Mouse (Mus musculus) embryonic facial prominence, embryonic 12.5 days (tissue): ENCODE measurements around the gene Gm9573. TPM values are rescaled to one million over a fixed set of nuclear protein-coding genes. Genes with fewer than 3 reads are reported as not detected.

Experiments
- ATAC-seq: fragments of 200-750 bp; cut with Nextera tagmentation; 2 replicates; pipeline ENCODE4 v1.8.0; 2017; ENCODE audit not compliant: insufficient number of reproducible peaks, insufficient read depth, low FRiP score, low TSS enrichment
- H3K27ac ChIP-seq: fragments of 300-500 bp; sonication (generic); 2 replicates; pipeline ENCODE4 v1.5.1; 2016; ENCODE audit warnings: mild to moderate bottlenecking
- H3K27me3 ChIP-seq: fragments of 300-500 bp; sonication (generic); 2 replicates; pipeline ENCODE4 v1.6.1; 2016; ENCODE audit warnings: mild to moderate bottlenecking, moderate library complexity
- H3K36me3 ChIP-seq: fragments of 300-500 bp; sonication (generic); 2 replicates; pipeline ENCODE4 v1.6.1; 2016; ENCODE audit warnings: mild to moderate bottlenecking
- H3K4me1 ChIP-seq: fragments of 300-500 bp; sonication (generic); 2 replicates; pipeline ENCODE4 v1.6.1; 2016
- H3K4me2 ChIP-seq: fragments of 300-500 bp; sonication (generic); replicated peaks from 2 replicates; pipeline ENCODE4 v1.6.1; 2016; ENCODE audit warnings: mild to moderate bottlenecking, moderate library complexity
- H3K4me3 ChIP-seq: fragments of 300-500 bp; sonication (generic); 2 replicates; pipeline ENCODE4 v1.5.1; 2016; ENCODE audit warnings: mild to moderate bottlenecking
- H3K9ac ChIP-seq: fragments of 300-500 bp; sonication (generic); 2 replicates; pipeline ENCODE4 v1.6.1; 2016; ENCODE audit warnings: mild to moderate bottlenecking, moderate library complexity
- H3K9me3 ChIP-seq: fragments of 300-500 bp; sonication (generic); 2 replicates; pipeline ENCODE4 v1.6.1; 2016; ENCODE audit warnings: mild to moderate bottlenecking, moderate library complexity
- WGBS: fragments of 180-500 bp; shearing (Covaris S2); methylation state at CpG from one replicate; pipeline ENCODE4 v1.1.7; 2016; 5-methylcytosine and 5-hydroxymethylcytosine counted together
- polyA plus RNA-seq: library from polyadenylated mRNA; unstranded; fragments of >200 nt; fragmentation: Nextera tagmentation; extraction: Ambion mirVana; gene quantifications from 2 replicates; pipeline ENCODE4 v1.2.1, GENCODE M21; 2016

Gm9573 gene
- polyA plus RNA-seq, result not detected in 2 replicates

- no peaks in the 10 kb centered on the region for H3K36me3 ChIP-seq
- no peak within 1 kb of the TSS for H3K4me3 ChIP-seq
- H3K27me3 ChIP-seq, result 0 out of 2 replicates have a peak, but pooled peaks cover 4% of the 10 kb centered on the region
- H3K9me3 ChIP-seq, result no peaks in the 10 kb centered on the region
- H3K27ac ChIP-seq, result no peak within 1 kb of the TSS
- 83% methylated on average over 7 of the region's 7 CpGs for WGBS
- no peaks in the 10 kb centered on the region for H3K4me1 ChIP-seq
- no peak within 1 kb of the TSS for H3K4me2 ChIP-seq
- no peak for ATAC-seq
- H3K9ac ChIP-seq, result no peak within 1 kb of the TSS
These were observed at the start of gene Gm9573 for GRCm38 (mm10) chr17:35626537-35626936. Gene Gm9573 (minus strand): TSS chr17:35626637.

GRCm38 (mm10) chr17:35673416-35674035 lies 47.1 kb upstream of the Gm9573 start, which contains the start of gene Gtf2h4:
Gene Gtf2h4 (minus strand): TSS chr17:35673739.
- Histone ChIP-seq H3K4me2 (peak within 1 kb of the TSS; percentile 71), H3K4me1 (peaks cover 6% of the 10 kb centered on the region; the same call in 1 of the 2 replicates), H3K27me3 (no peaks in the 10 kb centered on the region), H3K9me3 (no peaks in the 10 kb centered on the region), H3K9ac (peak within 1 kb of the TSS; percentile 81), H3K27ac (no peak within 1 kb of the TSS), H3K36me3 (peaks cover 19% of the 10 kb centered on the region), H3K4me3 (peak within 1 kb of the TSS; percentile 83)
- ATAC-seq, result peak; percentile 91
- 2% methylated on average over 23 of the region's 23 CpGs for WGBS

GRCm38 (mm10) chr17:35672527-35672926 lies 46.1 kb upstream of the Gm9573 start:
- peaks cover 19% of the 10 kb centered on the region for H3K36me3 ChIP-seq
- peak overlapping the region; percentile 83; the same call in 1 of the 2 replicates for H3K4me3 ChIP-seq
- H3K9me3 ChIP-seq, result no peaks in the 10 kb centered on the region
- H3K9ac ChIP-seq, result peak overlapping the region; percentile 81; the same call in 1 of the 2 replicates
- peak overlapping the region; percentile 71 for H3K4me2 ChIP-seq
- ATAC-seq, result no peak
- peaks cover 10% of the 10 kb centered on the region for H3K4me1 ChIP-seq
- no peaks in the 10 kb centered on the region for H3K27me3 ChIP-seq
- WGBS, result 88% methylated on average over 6 of the region's 6 CpGs
- no peak overlapping the region for H3K27ac ChIP-seq

- Histone ChIP-seq H3K4me2 (no peak overlapping the region), H3K4me1 (peaks cover 10% of the 10 kb centered on the region), H3K27ac (no peak overlapping the region), H3K9ac (no peak overlapping the region), H3K36me3 (peaks cover 19% of the 10 kb centered on the region), H3K27me3 (no peaks in the 10 kb centered on the region), H3K9me3 (no peaks in the 10 kb centered on the region), H3K4me3 (no peak overlapping the region)
- no peak for ATAC-seq
- 86% methylated on average over 6 of the region's 6 CpGs for WGBS
These were observed 45.4 kb upstream of the Gm9573 start for GRCm38 (mm10) chr17:35671846-35672245.

- Histone ChIP-seq H3K27ac (no peak overlapping the region), H3K4me1 (peaks cover 22% of the 10 kb centered on the region), H3K4me2 (no peak overlapping the region), H3K36me3 (peaks cover 22% of the 10 kb centered on the region), H3K9ac (no peak overlapping the region), H3K9me3 (no peaks in the 10 kb centered on the region), H3K4me3 (no peak overlapping the region), H3K27me3 (no peaks in the 10 kb centered on the region)
- WGBS, result 91% methylated on average over 9 of the region's 9 CpGs
- no peak for ATAC-seq
These were observed 43.3 kb upstream of the Gm9573 start for GRCm38 (mm10) chr17:35669731-35670130.

GRCm38 (mm10) chr17:35667334-35668065 lies 41.1 kb upstream of the Gm9573 start, which contains the start of gene Vars2:
Gene Vars2 (minus strand): TSS chr17:35667592.
- WGBS, result 0% methylated on average over 61 of the region's 61 CpGs
- H3K9me3 ChIP-seq, result no peaks in the 10 kb centered on the region
- peak within 1 kb of the TSS; percentile 85 for H3K27ac ChIP-seq
- peak within 1 kb of the TSS; percentile 72 for H3K4me3 ChIP-seq
- H3K9ac ChIP-seq, result peak within 1 kb of the TSS; percentile 90
- H3K27me3 ChIP-seq, result no peaks in the 10 kb centered on the region
- H3K4me1 ChIP-seq, result peaks cover 16% of the 10 kb centered on the region
- H3K36me3 ChIP-seq, result peaks cover 38% of the 10 kb centered on the region
- peak; percentile 84 for ATAC-seq
- peak within 1 kb of the TSS; percentile 89 for H3K4me2 ChIP-seq

- Histone ChIP-seq H3K9me3 (no peaks in the 10 kb centered on the region), H3K4me3 (peak overlapping the region; percentile 72), H3K36me3 (peaks cover 41% of the 10 kb centered on the region), H3K27me3 (no peaks in the 10 kb centered on the region), H3K4me2 (peak overlapping the region; percentile 89), H3K4me1 (peaks cover 16% of the 10 kb centered on the region), H3K9ac (peak overlapping the region; percentile 90), H3K27ac (peak overlapping the region; percentile 85)
- WGBS, result 2% methylated on average over 13 of the region's 13 CpGs
- ATAC-seq, result peak; percentile 32
These were observed 40.4 kb upstream of the Gm9573 start for GRCm38 (mm10) chr17:35666851-35667256.

GRCm38 (mm10) chr17:35665957-35666515 lies 39.6 kb upstream of the Gm9573 start:
- H3K4me1 ChIP-seq, result peaks cover 16% of the 10 kb centered on the region
- no peaks in the 10 kb centered on the region for H3K9me3 ChIP-seq
- H3K27me3 ChIP-seq, result no peaks in the 10 kb centered on the region
- WGBS, result 78% methylated on average over 17 of the region's 17 CpGs
- H3K4me2 ChIP-seq, result peak overlapping the region; percentile 89
- H3K4me3 ChIP-seq, result no peak overlapping the region
- H3K27ac ChIP-seq, result no peak overlapping the region; the same call in 1 of the 2 replicates
- H3K9ac ChIP-seq, result peak overlapping the region; percentile 29; the same call in 1 of the 2 replicates
- ATAC-seq, result no peak
- H3K36me3 ChIP-seq, result peaks cover 46% of the 10 kb centered on the region

- Histone ChIP-seq H3K9ac (no peak overlapping the region), H3K9me3 (no peaks in the 10 kb centered on the region), H3K4me2 (no peak overlapping the region), H3K27ac (no peak overlapping the region), H3K4me1 (no peaks in the 10 kb centered on the region), H3K36me3 (peaks cover 33% of the 10 kb centered on the region), H3K27me3 (no peaks in the 10 kb centered on the region), H3K4me3 (no peak overlapping the region)
- 62% methylated on average over 2 of the region's 2 CpGs for WGBS
- no peak for ATAC-seq
These were observed 26.6 kb upstream of the Gm9573 start for GRCm38 (mm10) chr17:35653086-35653485.

- H3K4me2 ChIP-seq, result no peak overlapping the region
- no peak overlapping the region for H3K27ac ChIP-seq
- no peak for ATAC-seq
- WGBS, result 67% methylated on average over 2 of the region's 2 CpGs
- H3K9me3 ChIP-seq, result no peaks in the 10 kb centered on the region
- H3K9ac ChIP-seq, result no peak overlapping the region
- H3K27me3 ChIP-seq, result no peaks in the 10 kb centered on the region
- H3K36me3 ChIP-seq, result 0 out of 2 replicates have a peak, but pooled peaks cover under 1% of the 10 kb centered on the region
- no peaks in the 10 kb centered on the region for H3K4me1 ChIP-seq
- no peak overlapping the region for H3K4me3 ChIP-seq
These were observed 23.0 kb upstream of the Gm9573 start for GRCm38 (mm10) chr17:35649429-35649828.

GRCm38 (mm10) chr17:35643609-35644236 lies 17.3 kb upstream of the Gm9573 start, which contains the start of gene Mucl3:
Gene Mucl3 (minus strand): TSS chr17:35643695.
- no peak within 1 kb of the TSS for H3K9ac ChIP-seq
- no peaks in the 10 kb centered on the region for H3K9me3 ChIP-seq
- WGBS, result 72% methylated on average over 13 of the region's 13 CpGs
- H3K4me1 ChIP-seq, result no peaks in the 10 kb centered on the region
- no peak within 1 kb of the TSS for H3K4me2 ChIP-seq
- H3K27me3 ChIP-seq, result no peaks in the 10 kb centered on the region
- no peaks in the 10 kb centered on the region for H3K36me3 ChIP-seq
- no peak within 1 kb of the TSS for H3K27ac ChIP-seq
- H3K4me3 ChIP-seq, result no peak within 1 kb of the TSS
- ATAC-seq, result no peak
